In the genomic region with DNA sequence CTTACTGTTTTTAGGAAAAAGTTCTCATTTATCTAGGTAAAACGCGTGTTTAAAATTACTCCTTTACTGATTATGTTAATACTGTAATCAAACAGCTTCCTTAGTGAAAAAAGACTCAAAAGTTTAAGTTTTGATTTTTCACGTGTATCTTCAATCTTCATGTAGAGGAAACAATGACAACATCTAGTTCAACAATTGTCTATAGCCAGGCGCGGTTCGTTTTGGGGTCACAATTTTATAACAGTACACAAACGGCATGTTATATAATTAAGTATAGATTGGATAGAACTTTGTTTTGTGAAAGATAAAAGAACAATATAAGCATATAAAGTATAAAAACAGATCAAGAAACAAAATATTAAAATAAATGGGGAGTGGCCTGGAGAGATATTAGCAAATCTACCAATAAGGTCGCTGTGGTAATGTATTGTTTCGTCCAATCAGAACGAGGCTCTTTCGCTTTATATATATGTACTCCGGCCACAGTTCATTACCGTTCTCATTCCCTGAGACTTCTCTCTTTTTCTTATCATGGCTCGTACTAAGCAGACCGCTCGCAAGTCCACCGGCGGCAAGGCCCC, we compare ENCODE assay signal across 8 mouse cellular contexts. TPM values are rescaled to one million over a fixed set of nuclear protein-coding genes. Genes with fewer than 3 reads are reported as not detected.
A peak's percentile ranks its signal among the peaks of the same experiment; 100 is the strongest.
DNase-seq lines count a peak whose midpoint lies in the region; ATAC-seq and TF ChIP-seq lines count a peak whose summit lies in the region.

Hist1h3d (plus strand) TSS at position 493 of the 581 bp plus-strand sequence.

- H3K4me2 ChIP-seq in lung, embryonic 15.5 days: peak within 1 kb of the TSS; percentile 54

- under 1% methylated on average over 18 of the region's 18 CpGs for WGBS in lung, embryonic 15.5 days

- DNase-seq in right cerebral cortex, adult 18-20 months: peak; percentile 72
- DNase-seq in right cerebral cortex, postnatal 14 days: no peak
- peak; percentile 89 for DNase-seq in embryo, embryonic 10 days (ENCODE audit: low spot score)
- peak; percentile 57 to 78 for DNase-seq in heart, adult 9 months (ENCODE audit: low spot score in 2 of 2)
- peak; percentile 65 to 85 for DNase-seq in layer of hippocampus, adult 2 months (ENCODE audit: low spot score in 2 of 2)
- no peak for DNase-seq in ovary, postnatal 14 days (ENCODE audit: low spot score)

- no peaks in the 10 kb centered on the region for H3K36me3 ChIP-seq in lung, embryonic 15.5 days

- no peaks in the 10 kb centered on the region for H3K9me3 ChIP-seq in lung, embryonic 15.5 days

- H3K27me3 ChIP-seq in lung, embryonic 15.5 days: no peaks in the 10 kb centered on the region

- peak; percentile 67; the same call in 1 of the 2 replicates for ATAC-seq in lung, embryonic 15.5 days (ENCODE audit: borderline replicate concordance, extremely low read depth, low FRiP score, low TSS enrichment)
- peak; percentile 53; the same call in 1 of the 2 replicates for ATAC-seq in neutrophil, adult 5-6 weeks (ENCODE audit: extremely low read depth, insufficient number of reproducible peaks, low FRiP score, poor library complexity, severe bottlenecking)

- no peak for TF ChIP-seq CTCF in layer of hippocampus, adult 2 months (conservative IDR thresholded peaks at IDR 0.05)

- H3K9ac ChIP-seq in lung, embryonic 15.5 days: peak within 1 kb of the TSS; percentile 68

- H3K27ac ChIP-seq in layer of hippocampus, adult 2 months: peak within 1 kb of the TSS; percentile 84
- H3K27ac ChIP-seq in lung, embryonic 15.5 days: peak within 1 kb of the TSS; percentile 92

- peak within 1 kb of the TSS; percentile 61 for H3K4me3 ChIP-seq in layer of hippocampus, adult 2 months
- peak within 1 kb of the TSS; percentile 47 for H3K4me3 ChIP-seq in lung, embryonic 15.5 days

- peaks cover 14% of the 10 kb centered on the region; the same call in 1 of the 2 replicates for H3K4me1 ChIP-seq in lung, embryonic 15.5 days

RNA-seq across cellular contexts. Expression of gene Hist1h3d, which starts in this region (rescaled TPM):
- total RNA-seq in layer of hippocampus, adult 2 months (2021): 10 to 100 TPM; 12.1 to 13.0 TPM
- 9.4 and 10.2 TPM in 2 replicates for polyA plus RNA-seq in lung, embryonic 15.5 days (2015; fragmentation: Nextera tagmentation; extraction: Ambion mirVana)
- 12.9 and 13.3 TPM in 2 replicates for total RNA-seq in neutrophil, adult 5-6 weeks (2017)

Comparison
In these comparisons a context has a peak if more than half of its experiments do, and no peak if none do; other contexts are left out.
1. DNase-seq: peak in right cerebral cortex, adult 18-20 months (single experiment), embryo, embryonic 10 days (single experiment), heart, adult 9 months (2 of 2) and layer of hippocampus, adult 2 months (2 of 2); none in right cerebral cortex, postnatal 14 days (single experiment) and ovary, postnatal 14 days (single experiment).